Mouse (Mus musculus): Measurements from ENCODE around the gene Ankrd26. TPM values are rescaled to one million over a fixed set of nuclear protein-coding genes. Genes with fewer than 3 reads are reported as not detected.

The Ankrd26 gene
- polyA plus RNA-seq, 1 experiment from 2014 or later, result 3.3 TPM

Other genes starting within 250 kb of the Ankrd26 start
- gene Bms1, start 142.8 kb downstream of the Ankrd26 start, polyA plus RNA-seq (2018), result 15.9 to 33.1 TPM (median 27.8 TPM) in 3 replicates
- 0.88 to 1.5 TPM (median 0.90 TPM) in 3 replicates for gene Zfp248, start 106.7 kb downstream of the Ankrd26 start, polyA plus RNA-seq (2018)
- 0.18 to 0.49 TPM (median 0.44 TPM) in 3 replicates for gene Zfp9, start 82.9 kb downstream of the Ankrd26 start, polyA plus RNA-seq (2018)